Mouse (Mus musculus) midbrain, embryonic 14.5 days (tissue): Measurements from ENCODE around the gene Atp5d. TPM values are rescaled to one million over a fixed set of nuclear protein-coding genes. Genes with fewer than 3 reads are reported as not detected.
"Not testable (repeated sequence)": the region's sequence is repeated elsewhere in the genome, so short reads cannot be mapped to it uniquely, and the experiment has no call there.

Experiments used
- ATAC-seq: fragments of 200-750 bp; cut with Nextera tagmentation; 2 replicates; pipeline ENCODE4 v1.8.0; 2017; ENCODE audit warnings: moderate number of reproducible peaks, moderate library complexity; ENCODE audit not compliant: low FRiP score, low TSS enrichment
- DNase-seq: peaks from one replicate; pipeline ENCODE4 v3.0.0-alpha.2; 2015
- H3K27ac ChIP-seq: fragments of 300-500 bp; sonication (generic); replicated peaks from 2 replicates; pipeline ENCODE4 v1.5.1; 2014; ENCODE audit warnings: mild to moderate bottlenecking, low read depth, low read length, moderate library complexity
- H3K27me3 ChIP-seq: fragments of 300-500 bp; sonication (generic); 2 replicates; pipeline ENCODE4 v1.6.1; 2014; ENCODE audit warnings: low read length, control low read depth, mixed read lengths; ENCODE audit not compliant: control insufficient read depth, insufficient read depth
- H3K36me3 ChIP-seq: fragments of 300-500 bp; sonication (generic); 2 replicates; pipeline ENCODE4 v1.6.1; 2014; ENCODE audit warnings: low read length, control low read depth; ENCODE audit not compliant: control insufficient read depth, insufficient read depth
- H3K4me1 ChIP-seq: fragments of 300-500 bp; sonication (generic); 2 replicates; pipeline ENCODE4 v1.6.1; 2014; ENCODE audit warnings: mild to moderate bottlenecking, antibody characterized with exemption, low read length, control low read depth; ENCODE audit not compliant: control insufficient read depth, insufficient read depth
- H3K4me2 ChIP-seq: fragments of 300-500 bp; sonication (generic); 2 replicates; pipeline ENCODE4 v1.6.1; 2014; ENCODE audit warnings: mild to moderate bottlenecking, low read length, moderate library complexity
- H3K4me3 ChIP-seq: fragments of 300-500 bp; sonication (generic); replicated peaks from 2 replicates; pipeline ENCODE4 v1.5.1; 2014; ENCODE audit warnings: low read depth, low read length
- H3K9ac ChIP-seq: fragments of 300-500 bp; sonication (generic); replicated peaks from 2 replicates; pipeline ENCODE4 v1.6.1; 2014; ENCODE audit warnings: mild to moderate bottlenecking, low read length, moderate library complexity
- H3K9me3 ChIP-seq: fragments of 300-500 bp; sonication (generic); 2 replicates; pipeline ENCODE4 v1.6.1; 2016; ENCODE audit warnings: low read length, control low read depth, mixed read lengths; ENCODE audit not compliant: control insufficient read depth
- WGBS: fragments of 180-500 bp; shearing (Covaris S2); extraction: QIAGEN DNeasy Blood & Tissue Kit; methylation state at CpG from one replicate; pipeline ENCODE4 v1.1.7; 2014; 5-methylcytosine and 5-hydroxymethylcytosine counted together
- polyA plus RNA-seq: library from polyadenylated mRNA; unstranded; fragments of >200 nt; fragmentation: Nextera tagmentation; extraction: Ambion mirVana; gene quantifications from 2 replicates; pipeline ENCODE4 v1.2.1, GENCODE M21; 2014

Atp5d gene
- polyA plus RNA-seq, 1 experiment from 2014 or later = 407 TPM

DNA sequence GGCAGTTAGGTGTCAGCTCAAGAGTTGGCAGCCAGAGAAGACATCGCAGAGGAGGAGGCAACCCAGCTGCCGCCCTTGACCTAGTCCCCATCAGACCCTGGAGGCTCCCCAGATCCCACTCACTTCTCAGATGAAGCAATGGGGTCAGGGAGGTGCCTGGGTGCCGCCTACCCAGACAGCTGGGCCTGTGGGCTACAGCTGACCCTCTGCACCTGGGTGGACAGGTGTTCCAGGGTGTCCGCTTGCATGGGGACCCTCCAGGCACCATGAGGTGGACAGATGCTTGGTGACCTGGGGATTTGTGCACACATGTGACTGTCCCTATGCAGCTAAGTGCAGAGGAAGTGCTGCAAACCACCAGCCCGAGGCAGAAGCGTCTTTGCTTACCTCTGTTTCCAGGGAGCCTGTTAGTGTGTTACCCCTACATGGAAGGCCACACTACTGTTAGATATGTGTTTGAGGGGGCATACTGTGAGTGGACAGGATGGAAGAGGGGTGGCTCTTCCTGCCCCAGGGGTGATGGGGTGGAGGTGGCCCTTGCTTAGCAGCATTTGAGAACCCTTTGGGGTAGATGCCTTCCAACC is 24.4 kb downstream of the Atp5d start:
- H3K27ac ChIP-seq = no peak overlapping the region
- DNase-seq (no peak), ATAC-seq (no peak)
- H3K27me3 ChIP-seq = no peaks in the 10 kb centered on the region
- H3K4me1 ChIP-seq = peaks cover 42% of the 10 kb centered on the region
- WGBS = 85% methylated on average over 6 of the region's 6 CpGs
- no peaks in the 10 kb centered on the region for H3K9me3 ChIP-seq
- no peak overlapping the region for H3K9ac ChIP-seq
- H3K4me3 ChIP-seq = no peak overlapping the region
- no peak overlapping the region; the same call in 1 of the 2 replicates for H3K4me2 ChIP-seq
- H3K36me3 ChIP-seq = peaks cover 6% of the 10 kb centered on the region; the same call in 1 of the 2 replicates

DNA sequence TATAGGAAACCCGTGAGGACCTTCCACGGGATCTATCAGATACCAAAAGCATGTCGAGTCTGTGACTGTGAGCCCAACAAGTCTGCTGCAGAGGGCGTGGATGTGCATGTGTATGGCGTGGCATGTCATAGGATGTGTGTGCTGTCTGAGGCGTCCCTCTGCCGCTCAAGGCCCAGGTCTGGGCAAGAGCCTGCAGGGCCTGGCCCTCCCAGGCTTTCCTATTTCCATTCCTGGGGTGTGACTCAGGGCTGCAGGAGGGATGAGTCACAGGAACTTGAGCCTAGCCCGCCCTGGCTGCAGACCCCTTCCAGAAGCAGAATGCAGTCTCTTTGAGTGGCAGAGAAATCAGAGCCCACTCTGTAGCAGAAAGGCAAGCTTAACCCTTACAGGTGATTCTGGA is 25.3 kb downstream of the Atp5d start:
- no peak for DNase-seq
- Histone ChIP-seq H3K9ac (peak overlapping the region; percentile 57; the same call in 1 of the 2 replicates), H3K9me3 (no peaks in the 10 kb centered on the region), H3K4me1 (peaks cover 42% of the 10 kb centered on the region), H3K27me3 (no peaks in the 10 kb centered on the region), H3K27ac (no peak overlapping the region), H3K4me3 (no peak overlapping the region), H3K36me3 (peaks cover 1% of the 10 kb centered on the region; the same call in 1 of the 2 replicates), H3K4me2 (peak overlapping the region; percentile 81)
- WGBS = 76% methylated on average over 8 of the region's 8 CpGs
- no peak for ATAC-seq

DNA sequence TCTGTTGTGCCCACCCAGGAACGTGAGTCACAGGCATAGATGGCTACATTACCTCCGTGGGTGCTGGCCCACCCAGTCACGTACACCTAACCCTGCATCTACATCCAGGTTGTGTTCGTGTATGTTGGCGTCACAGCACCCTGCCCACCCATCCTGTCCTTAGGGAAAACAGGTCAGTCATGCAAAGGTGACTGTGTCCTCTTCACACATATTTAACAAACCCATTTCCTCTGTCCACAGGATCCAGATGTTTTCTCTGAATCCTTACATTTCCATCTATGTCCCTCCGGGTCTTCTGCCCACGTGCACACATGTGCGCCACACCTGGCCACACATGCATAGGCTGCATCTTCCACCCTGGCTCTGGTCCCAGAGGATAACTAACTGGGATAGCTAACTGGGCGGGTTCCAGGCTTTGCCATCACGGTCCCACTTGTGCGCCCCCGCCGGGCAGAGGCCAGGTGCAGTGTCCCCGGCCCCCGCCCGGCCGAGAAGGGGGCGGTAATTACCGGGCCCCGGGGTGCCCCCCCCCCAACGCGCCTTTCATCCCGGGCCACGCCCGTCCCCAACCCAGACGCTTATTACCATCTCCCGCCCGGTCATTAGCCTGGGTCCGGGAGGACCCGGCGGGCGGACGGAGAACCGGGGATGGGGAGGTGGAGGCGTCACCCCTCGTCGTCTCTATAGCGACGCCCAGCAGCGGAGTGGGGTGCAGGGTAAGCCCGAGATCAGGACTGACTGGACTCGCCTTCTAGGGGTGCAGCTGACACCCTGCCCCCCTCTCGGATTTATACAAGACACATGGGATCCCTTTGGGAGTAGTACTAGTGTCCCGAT is 25.9 kb downstream of the Atp5d start:
- Histone ChIP-seq H3K4me1 (peaks cover 41% of the 10 kb centered on the region), H3K9ac (peak overlapping the region; percentile 57), H3K9me3 (no peaks in the 10 kb centered on the region), H3K4me2 (peak overlapping the region; percentile 81), H3K27me3 (no peaks in the 10 kb centered on the region), H3K4me3 (peak overlapping the region; percentile 33), H3K36me3 (no peaks in the 10 kb centered on the region), H3K27ac (peak overlapping the region; percentile 77)
- peak; percentile 4; the same call in 1 of the 2 replicates for ATAC-seq
- WGBS = 10% methylated on average over 44 of the region's 44 CpGs
- DNase-seq = no peak

DNA sequence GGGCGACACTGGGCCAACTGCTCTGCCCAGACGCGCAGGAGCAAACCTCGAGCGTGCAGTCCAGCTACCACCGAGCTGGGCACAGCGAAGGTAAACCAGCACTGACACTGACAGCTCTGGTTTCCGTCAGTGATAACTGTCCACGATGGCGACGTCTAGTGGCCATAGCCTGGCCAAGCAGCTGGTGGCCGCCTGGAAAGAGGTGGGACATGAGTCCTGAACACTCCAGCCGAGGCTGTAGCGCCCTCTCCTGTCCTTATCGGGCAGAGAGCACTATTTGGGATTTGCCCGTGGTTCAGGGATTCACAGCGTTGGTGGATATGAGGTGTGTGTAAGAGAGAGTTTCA is 26.5 kb downstream of the Atp5d start:
- Histone ChIP-seq H3K36me3 (peaks cover 4% of the 10 kb centered on the region), H3K4me2 (peak overlapping the region; percentile 81), H3K27me3 (no peaks in the 10 kb centered on the region), H3K9me3 (no peaks in the 10 kb centered on the region), H3K4me1 (peaks cover 39% of the 10 kb centered on the region), H3K4me3 (peak overlapping the region; percentile 33), H3K9ac (peak overlapping the region; percentile 57), H3K27ac (peak overlapping the region; percentile 77)
- peak; percentile 53 for ATAC-seq
- under 1% methylated on average over 17 of the region's 17 CpGs for WGBS
- peak; percentile 97 for DNase-seq

- Histone ChIP-seq H3K4me1 (peaks cover 33% of the 10 kb centered on the region), H3K4me2 (peak within 1 kb of the TSS; percentile 81), H3K4me3 (peak within 1 kb of the TSS; percentile 33), H3K9me3 (no peaks in the 10 kb centered on the region), H3K27ac (peak within 1 kb of the TSS; percentile 83), H3K36me3 (peaks cover 10% of the 10 kb centered on the region), H3K27me3 (no peaks in the 10 kb centered on the region), H3K9ac (peak within 1 kb of the TSS; percentile 57)
- ATAC-seq (no peak), DNase-seq (no peak)
- 14% methylated on average over 20 of the region's 20 CpGs for WGBS
Observed at GRCm38 (mm10) chr10:80165392-80166128, 27.1 kb downstream of the Atp5d start, which contains the start of gene Cirbp. Gene Cirbp (plus strand): TSS chr10:80165985.

DNA sequence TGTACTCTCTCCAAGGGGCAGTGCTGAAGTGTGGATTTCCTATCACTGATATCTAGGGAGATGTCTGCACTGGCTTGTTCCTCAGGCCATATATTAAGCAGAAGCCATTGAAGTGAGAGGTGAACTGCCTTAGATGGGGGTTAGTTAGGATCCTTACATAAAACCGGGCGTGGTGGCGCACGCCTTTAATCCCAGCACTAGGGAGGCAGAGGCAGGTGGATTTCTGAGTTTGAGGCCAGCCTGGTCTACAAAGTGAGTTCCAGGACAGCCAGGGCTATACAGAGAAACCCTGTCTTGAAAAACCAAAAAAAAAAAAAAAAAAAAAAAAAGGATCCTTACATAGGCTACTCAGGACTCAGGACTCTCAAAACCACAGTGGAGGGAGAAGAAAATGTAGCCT is 27.7 kb downstream of the Atp5d start:
- not testable (repeated sequence) for ATAC-seq, DNase-seq, H3K9me3 ChIP-seq, H3K27me3 ChIP-seq
- Histone ChIP-seq H3K4me3 (peak overlapping the region; percentile 13), H3K27ac (peak overlapping the region; percentile 83), H3K36me3 (peaks cover 15% of the 10 kb centered on the region), H3K9ac (peak overlapping the region; percentile 27; the same call in 1 of the 2 replicates), H3K4me1 (peaks cover 28% of the 10 kb centered on the region), H3K4me2 (peak overlapping the region; percentile 81)
- WGBS = 86% methylated on average over 4 of the region's 4 CpGs

GRCm38 (mm10) chr10:80167460-80168037 is 29.1 kb downstream of the Atp5d start:
- peak; percentile 99 for DNase-seq
- under 1% methylated on average over 55 of the region's 55 CpGs for WGBS
- H3K36me3 ChIP-seq = peaks cover 29% of the 10 kb centered on the region
- H3K4me2 ChIP-seq = peak overlapping the region; percentile 95
- H3K9ac ChIP-seq = peak overlapping the region; percentile 99
- ATAC-seq = peak; percentile 93
- H3K27me3 ChIP-seq = no peaks in the 10 kb centered on the region
- H3K27ac ChIP-seq = peak overlapping the region; percentile 99
- H3K4me3 ChIP-seq = peak overlapping the region; percentile 97
- no peaks in the 10 kb centered on the region for H3K9me3 ChIP-seq
- H3K4me1 ChIP-seq = peaks cover 31% of the 10 kb centered on the region

- no peaks in the 10 kb centered on the region for H3K27me3 ChIP-seq
- DNase-seq (peak; percentile 96), ATAC-seq (peak; percentile 38)
- peak overlapping the region; percentile 95 for H3K4me2 ChIP-seq
- WGBS = under 1% methylated on average over 48 of the region's 48 CpGs
- H3K36me3 ChIP-seq = peaks cover 32% of the 10 kb centered on the region
- peak overlapping the region; percentile 99 for H3K27ac ChIP-seq
- peak overlapping the region; percentile 99 for H3K9ac ChIP-seq
- H3K9me3 ChIP-seq = no peaks in the 10 kb centered on the region
- H3K4me1 ChIP-seq = peaks cover 31% of the 10 kb centered on the region
- H3K4me3 ChIP-seq = peak overlapping the region; percentile 97
Observed at GRCm38 (mm10) chr10:80168038-80168661, 29.7 kb downstream of the Atp5d start.
